Mouse (Mus musculus) layer of hippocampus, adult 8-10 months (tissue): ENCODE data around the gene Alms1. TPM values are rescaled to one million over a fixed set of nuclear protein-coding genes. Genes with fewer than 3 reads are reported as not detected.
A peak's percentile ranks its signal among the peaks of the same experiment; 100 is the strongest.
"Not testable (repeated sequence)": the region's sequence is repeated elsewhere in the genome, so short reads cannot be mapped to it uniquely, and the experiment has no call there.

Experiments
- DNase-seq, 2 experiments: peaks; one replicate each; pipeline ENCODE4 v3.0.0; 2022; ENCODE audit warnings: low spot score in 2 of 2
- total RNA-seq, 4 experiments: library from RNA; stranded (reverse); gene quantifications; 2 replicates each; pipeline ENCODE4 v1.2.4; 2022

The Alms1 gene
- total RNA-seq = 10 to 100 TPM in 1 of 4 experiments, 1 to 10 TPM in 3; 7.2 to 10.1 (median 8.4) TPM

DNA sequence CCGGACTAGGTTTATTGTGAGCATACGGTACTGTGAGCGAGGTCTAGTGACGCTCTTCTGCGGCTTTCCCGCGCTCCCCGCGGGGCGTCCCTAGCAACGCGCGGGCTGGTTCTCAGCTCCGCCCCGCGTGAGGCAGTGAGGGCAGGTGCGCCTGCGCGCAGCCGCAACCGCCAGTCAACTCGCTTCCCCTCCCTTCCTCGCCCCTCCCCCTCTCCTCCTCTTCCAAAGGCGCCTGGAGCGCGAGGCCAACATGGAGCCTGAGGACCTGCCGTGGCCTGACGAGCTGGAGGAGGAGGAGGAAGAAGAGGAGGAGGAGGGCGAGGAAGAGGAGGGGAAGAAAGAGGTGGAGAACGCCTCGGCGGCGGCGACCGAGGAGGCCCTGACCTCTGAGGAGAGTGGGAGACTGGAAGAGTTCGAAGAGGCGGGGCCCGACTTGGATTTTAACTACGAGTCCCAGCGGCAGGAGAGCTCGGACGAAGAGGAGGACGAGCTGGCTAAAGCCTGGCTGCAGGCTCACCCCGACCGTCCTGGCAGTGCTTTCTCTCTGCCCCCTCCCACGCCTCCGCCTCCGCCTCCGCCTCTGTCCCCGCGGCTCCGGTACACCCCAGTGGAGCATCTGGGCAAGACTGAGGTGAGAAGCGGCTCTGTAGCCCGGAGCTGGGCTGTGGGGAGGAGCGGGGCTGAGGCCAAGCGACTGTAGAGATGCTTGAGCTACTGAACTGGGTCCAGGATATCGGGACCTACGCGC lies at the start of gene Alms1:
Gene Alms1, plus strand, starts transcription at position 136 of the 748 bp plus-strand sequence.
- peak; percentile 87 to 90 for DNase-seq

DNA sequence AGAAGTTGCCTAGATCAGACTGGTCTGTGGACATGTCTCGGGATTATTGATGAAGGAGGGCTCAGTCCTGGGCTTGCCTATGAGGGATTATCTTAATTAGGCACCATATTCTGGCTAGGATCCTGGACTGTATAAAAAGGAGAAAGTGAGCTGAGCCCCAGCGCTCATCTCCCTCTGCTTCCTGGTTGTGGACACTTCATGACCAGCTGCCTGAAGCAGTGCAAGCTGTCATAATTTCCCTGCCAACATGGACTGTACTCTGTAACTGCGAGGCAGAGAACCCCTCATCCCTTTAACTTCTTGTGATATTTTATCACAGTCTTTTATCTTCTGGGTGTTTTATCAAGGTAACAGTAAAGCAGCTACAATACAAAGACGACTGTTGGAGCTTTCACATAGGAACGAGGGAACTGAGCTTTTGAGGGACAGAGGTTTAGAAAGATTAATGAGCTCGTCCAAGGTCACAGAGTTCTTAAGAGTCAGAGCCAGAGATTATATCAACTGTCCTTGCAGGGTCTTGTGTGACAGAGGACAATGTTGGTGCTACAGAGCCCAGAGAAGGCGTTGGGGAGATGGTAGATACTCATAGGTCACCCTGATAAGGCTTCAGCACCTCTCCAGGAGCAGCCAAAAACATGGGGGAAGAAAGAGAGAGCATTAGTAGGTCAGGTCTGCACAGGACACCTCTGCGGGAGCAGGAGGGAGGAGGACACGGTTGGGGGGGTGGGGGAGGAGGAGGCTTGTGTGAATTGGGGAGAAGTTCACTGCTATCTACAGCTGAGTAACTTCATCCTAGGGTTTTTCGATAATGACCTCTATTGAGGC lies 43.8 kb upstream of the Alms1 start:
- DNase-seq = no peak

DNA sequence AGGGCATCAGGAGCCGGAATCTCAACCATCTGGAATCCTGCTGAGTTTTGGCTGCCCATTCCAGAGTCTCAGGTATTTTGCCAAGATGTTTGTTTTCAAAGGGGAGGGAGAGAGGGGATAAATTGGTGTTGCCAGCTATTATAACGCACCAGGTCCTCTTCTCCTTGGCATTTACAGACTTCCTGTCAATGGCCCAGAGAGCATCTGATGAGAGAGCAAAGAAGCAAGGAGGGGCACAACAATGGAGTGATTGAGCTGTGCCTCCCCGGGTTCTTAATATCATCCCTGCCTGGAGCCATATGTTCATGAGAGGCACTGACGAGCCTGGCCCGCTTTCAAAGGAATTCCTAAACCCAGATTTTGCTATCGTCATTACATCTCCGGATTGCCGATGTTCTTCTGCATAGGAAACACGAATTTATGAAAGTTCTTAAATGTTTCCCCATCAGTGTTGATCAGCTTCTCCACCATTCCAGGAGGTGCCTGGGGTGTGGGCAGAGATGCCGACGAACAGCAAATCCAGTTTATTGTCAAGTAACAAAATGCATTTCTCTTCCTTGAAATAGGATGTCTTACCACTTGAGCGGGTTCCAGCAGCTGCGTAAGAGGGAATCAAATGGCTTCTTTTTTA lies 43.0 kb upstream of the Alms1 start:
- DNase-seq = peak; percentile 49 to 68

DNA sequence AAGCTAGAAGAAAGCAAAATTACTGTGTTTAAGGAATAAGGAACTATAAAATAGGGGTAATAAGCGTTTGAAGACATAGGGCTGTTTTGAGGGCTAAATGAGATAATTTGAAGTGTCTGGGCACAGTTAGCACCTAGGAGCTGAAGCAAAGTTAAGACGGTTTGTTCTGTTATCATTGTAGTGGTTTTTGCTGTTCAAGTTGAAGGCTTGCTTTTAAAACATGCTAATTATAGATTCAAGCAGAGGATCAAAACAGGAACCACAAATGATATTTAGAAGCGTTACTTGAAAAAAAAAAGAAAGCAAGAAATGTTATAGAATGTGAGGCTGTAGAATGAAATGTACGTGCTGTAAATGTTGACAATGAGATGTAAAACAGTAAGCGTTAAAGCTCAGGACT lies 39.7 kb upstream of the Alms1 start:
- DNase-seq = no peak

DNA sequence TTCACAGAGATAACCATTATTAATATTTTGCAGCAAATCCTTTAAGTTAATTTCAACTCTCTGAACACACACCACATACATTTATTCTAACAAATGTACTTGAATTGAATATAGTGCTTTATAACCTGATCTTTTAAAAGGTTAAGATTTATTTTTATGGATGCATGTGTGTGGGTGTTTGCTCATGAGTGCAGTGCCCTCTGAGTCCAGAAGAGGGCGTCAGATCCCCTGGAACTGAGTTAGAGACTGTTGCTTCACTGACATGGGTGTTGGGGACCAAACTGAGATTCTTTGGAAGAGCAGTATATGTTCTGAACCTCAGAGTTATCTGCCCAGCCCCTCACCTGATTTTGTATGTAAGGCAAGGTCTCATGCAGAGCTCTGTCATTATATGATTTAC lies 25.0 kb upstream of the Alms1 start:
- no peak for DNase-seq

DNA sequence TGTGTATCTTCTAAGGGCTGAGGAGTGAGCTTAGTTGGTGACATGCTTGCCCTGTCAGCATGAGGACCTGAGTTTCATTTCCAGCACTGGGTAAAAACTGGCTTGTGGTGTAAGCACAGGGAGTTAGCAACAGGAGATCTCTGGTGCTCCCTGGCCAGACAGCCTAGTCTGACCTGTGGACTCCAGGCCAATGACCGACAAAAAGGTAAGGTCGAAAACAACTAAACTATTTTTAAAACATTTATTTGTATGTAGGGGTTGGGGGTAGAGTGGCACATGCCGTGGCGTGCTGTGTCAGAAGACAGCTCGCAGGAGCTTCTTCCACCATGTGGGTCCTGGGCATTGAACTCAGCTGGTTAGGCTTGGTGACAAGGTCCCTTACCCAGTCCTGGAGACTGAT lies 14.5 kb upstream of the Alms1 start:
- no peak for DNase-seq

DNA sequence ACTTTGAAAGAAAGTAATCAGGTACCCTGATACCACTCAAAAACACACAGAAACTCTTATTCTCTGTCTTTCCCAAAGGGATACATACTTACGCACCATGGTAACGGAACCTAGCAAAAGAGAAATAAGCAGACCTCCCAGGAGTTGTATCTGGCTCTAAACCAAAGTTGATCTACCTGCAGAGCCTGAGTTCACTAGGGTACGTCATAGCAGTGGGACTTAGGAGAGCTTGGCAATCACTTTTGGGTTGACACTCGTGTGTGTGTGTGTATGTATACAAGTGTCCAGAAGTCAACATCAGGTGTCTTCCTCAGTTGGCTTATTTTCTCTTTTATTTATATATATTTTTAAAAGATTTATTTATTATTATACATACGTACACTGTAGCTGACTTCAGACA lies 5.6 kb upstream of the Alms1 start:
- DNase-seq = no peak

DNA sequence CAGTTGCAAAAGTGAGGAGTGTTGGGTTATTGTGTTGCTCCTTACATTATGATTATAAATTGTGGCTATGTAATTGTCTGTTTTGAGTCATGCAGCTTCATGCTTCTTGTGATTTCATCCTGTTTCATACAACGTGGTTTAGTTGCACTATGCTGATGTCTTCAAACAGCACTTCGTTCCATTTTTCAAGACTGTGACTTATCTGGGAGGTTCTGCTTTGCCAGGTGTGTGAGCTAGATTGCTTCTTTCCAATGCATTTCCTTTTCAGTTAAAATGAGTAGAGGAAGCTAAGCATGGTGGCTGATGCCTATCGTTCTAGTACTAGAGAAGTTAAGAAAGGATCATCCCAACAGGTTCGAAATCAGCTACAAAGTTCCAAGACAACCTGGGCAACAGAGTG lies 2.7 kb upstream of the Alms1 start:
- no peak for DNase-seq

DNA sequence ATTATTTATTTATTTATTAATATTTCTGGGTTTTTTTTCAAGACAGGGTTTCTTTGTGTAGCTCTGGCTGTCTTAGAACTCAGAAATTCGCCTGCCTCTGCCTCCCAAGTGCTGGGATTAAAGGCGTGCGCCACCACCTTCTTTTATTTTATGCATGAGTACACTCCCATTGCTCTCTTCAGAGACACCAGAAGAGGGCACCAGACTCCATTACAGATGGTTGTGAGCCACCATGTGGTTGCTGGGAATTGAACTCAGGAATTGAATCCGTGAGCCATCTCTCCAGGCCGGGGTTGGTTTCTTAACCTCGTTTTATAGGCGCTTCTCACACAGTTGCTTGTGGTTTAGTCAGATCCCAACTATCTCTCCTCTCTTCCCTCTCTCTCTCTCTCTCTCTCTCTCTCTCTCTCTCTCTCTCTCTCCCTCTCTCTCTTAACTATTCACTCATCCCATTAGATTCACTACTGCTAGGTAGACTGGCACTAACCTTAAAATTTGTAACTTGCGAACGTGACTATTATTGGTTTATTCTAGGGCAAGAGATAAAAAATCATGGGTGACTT lies 445 bp upstream of the Alms1 start:
- no peak for DNase-seq

DNA sequence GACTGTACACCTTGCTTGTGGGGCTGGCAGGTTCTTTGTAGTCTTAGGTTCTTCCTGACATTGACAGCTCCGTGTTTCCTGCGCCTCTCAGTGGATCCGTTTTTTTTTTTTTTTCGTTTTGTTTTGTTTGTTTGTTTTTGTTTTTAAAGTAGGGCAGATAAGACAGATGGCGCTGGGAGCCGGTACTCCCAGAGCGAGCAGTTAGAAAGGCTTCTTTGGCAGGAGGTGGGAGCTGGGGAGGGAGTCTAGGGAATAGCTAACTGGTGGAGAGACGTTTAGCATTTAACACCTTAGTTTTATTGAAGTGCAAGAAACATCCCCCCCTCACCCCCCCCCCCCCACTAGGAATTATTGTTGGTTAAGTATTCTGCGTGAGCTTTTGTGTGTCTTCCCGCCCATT lies 833 bp downstream of the Alms1 start:
- no peak for DNase-seq

DNA sequence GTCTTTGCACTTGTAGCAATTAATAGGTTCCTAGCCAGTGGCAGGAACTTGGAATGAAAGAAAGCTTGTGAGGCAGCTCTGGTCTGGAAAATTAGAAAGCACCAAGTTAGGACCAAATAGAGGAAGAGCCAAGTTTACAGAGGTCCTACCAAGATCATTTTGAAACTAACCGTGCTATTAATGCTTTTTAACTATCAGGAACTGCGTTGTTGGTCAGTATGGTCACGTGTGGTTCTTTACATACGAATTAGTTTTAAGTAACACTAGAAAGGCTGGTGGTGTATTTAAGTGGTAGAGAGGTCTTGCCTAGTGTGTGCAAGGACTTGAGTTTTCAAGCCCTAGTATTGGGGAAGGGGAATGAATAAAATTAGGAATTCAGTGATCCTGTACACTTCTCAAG lies 1.2 kb downstream of the Alms1 start:
- DNase-seq = no peak

DNA sequence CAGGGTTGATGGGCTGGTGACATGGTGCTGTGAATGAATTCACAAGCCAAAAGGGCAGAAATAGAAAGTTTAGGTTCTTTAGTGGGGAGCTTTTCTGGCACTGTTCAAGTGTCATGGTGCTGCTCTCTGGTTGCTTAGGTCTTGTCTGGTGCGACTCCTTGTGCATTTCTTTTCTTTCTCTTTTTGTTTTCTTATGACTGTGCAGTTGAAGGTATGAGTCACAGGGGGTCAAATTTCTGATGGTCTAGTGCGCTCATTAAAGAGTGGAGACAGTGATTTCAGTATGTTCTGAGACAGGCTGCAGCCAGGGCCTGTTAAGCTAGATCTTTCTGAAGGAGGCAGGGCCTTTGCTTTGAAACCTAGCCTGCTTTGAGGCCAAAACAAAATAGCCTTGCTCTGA lies 2.8 kb downstream of the Alms1 start:
- no peak for DNase-seq

DNA sequence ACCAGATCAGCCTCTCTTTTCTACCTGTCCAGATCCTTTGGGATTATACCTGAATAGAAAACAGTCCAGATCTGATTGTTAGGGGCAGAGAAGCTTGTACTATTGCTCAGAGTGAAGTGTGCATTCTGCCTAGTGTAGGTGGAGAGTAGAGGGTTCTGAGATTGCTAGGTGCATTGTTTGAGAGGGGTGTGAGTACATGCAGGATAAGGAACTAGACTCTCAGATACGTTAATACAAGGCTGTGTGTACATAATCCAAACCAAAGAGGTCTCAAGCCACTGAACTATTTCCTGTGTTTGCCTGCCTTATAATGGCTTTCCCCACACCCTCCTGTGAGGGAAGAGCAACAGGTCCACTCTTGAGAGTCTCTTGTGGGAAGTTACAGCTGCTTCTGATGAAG lies 12.0 kb downstream of the Alms1 start:
- no peak for DNase-seq

DNA sequence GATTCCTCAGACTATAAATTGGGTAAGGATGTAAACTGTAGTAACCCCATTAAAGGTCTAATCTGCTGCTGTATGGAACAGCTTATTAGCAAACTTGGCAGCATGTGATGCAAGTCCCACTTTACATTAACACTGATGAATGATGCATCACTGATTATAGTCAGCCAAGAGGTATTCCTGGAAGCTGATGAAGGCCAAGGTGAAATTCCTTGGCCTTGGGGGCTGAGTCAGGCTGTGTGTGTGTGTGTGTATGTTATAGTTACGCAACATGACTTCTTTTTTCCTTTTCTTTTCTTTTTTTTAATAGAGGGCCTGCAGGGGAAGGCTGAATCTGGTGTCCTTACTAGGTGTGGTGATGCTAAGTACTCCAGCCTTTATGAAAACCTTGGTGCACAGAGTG lies 23.2 kb downstream of the Alms1 start:
- no peak for DNase-seq

DNA sequence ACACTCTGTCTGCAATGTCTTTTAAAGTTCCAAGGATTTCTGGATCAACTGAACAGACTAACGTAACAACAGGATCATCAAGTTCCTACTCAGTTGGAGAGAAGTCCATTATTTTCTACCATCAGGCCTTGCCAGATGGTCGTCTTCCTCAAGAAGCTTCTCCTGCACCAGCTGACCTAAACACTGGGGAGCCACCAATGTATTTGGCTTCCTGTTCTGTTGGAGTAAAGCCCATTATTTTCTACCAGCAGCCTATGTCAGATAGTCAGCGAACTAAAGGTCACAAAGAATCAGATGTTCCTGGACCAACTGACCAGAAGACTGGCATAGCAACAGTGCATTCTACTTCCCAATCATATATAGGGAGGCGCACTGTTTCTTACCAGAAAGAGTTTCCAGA lies 33.5 kb downstream of the Alms1 start:
- DNase-seq = no peak

DNA sequence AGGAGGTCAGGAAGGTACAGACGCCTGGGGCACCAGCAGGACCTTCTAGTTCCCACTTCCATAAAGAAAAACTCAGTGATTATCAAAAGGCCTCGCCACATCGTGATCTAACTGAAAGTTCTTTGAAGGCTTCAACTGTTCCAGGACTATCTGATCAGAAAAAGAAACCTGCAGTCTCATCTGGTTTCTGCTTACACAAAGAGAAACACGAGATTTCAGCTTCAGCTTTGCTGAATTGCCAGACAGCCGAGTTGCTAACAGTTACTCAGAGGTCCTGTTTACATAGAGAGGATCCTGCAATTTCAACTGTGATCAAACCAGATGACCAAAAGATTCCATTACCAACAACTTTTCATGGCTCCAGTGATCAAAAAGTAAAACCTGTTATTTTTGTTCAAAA lies 34.3 kb downstream of the Alms1 start:
- DNase-seq = no peak

DNA sequence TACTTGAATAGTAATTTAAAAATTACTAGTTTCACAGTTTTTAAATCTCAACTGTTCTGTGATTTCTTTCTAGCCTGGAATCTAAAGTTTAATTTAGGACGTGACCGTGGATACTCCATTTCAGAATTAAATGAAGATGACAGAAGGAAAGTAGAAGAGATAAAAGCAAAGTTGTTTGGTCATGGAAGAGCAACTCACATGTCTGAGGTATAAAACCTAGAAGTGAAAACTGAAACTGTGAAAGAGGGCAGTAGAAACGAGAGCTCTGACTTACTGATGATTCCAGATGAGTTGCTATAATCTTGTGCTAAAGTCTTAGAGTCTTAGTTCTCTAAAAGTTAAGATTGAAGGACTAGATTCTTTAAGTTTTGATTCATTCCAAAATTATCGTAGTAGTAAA lies 37.2 kb downstream of the Alms1 start:
- DNase-seq = no peak

DNA sequence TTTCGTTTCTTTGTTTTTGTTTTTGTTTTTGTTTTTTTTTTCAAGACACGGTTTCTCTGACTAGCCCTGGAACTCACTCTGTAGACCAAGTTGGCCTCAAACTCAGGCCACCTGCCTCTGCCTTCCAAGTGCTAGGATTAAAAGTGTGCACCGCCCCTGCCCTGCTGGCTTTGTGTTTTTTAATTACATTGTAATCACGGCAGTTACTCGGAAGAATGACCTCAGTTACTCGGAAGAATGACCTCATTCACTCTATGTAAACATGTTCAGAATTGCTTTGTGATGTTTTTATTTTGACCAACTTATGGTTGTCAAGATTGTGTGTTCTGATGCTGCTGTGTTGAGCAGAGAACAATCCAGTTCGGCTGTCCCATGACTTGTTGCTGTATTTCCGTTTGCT lies 45.8 kb downstream of the Alms1 start:
- DNase-seq = no peak

DNA sequence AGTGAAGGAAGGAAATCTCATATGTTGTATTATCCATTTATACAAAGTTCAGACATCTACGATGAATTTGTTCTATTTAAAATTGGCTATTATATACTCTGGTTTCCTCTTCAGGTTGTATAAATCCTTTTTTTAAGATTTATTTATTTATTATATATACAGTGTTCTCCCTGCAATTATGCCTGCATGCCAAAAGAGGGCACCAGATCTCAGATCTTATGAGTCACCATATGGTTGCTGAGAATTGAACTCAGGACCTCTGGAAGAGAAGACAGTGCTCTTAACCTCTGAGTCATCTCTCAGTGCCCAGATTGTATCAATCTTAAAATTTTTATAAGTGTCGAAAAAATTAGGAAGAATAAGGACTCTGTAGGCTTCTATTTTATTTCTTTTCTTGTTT lies 65.9 kb downstream of the Alms1 start:
- DNase-seq = no peak

DNA sequence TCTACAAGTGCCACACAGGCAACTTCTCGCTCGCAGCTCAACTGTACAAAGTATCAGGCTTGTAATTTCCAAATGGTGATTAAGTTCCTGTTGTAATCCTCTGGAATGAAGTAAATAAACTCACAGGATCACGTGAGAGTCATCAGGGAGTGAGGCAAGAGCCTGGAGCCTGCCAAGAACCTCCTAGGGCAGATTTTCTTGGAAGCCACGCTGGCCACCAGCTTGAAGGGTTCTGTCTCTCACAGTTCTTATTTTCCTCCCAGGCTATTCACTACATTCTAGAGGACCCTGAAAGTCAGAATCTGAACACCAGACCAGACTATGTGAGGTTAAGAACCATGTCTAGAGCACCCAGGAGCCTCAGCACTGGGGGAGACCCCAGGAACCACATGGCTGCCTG lies 114.6 kb downstream of the Alms1 start:
- not testable (repeated sequence) for DNase-seq

DNA sequence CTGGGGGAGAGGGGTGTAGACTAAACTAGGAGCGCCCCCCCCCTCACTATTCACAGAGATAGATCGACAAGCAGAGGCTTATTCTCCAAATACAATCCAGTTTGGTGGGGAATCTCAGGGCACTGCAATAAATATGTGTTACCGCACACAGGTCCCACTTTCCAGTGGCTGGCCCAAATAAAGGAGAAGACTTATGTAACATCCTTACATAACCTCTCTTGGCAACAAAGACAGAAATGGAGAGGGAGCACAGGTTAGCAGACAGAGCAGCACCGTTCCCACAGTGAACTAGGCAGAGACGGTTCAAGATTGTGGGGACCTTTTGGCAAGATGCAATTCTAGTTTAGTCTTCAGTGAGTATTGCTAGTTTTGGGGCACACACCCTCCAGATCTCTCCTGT lies 121.9 kb downstream of the Alms1 start:
- DNase-seq = not testable (repeated sequence)

DNA sequence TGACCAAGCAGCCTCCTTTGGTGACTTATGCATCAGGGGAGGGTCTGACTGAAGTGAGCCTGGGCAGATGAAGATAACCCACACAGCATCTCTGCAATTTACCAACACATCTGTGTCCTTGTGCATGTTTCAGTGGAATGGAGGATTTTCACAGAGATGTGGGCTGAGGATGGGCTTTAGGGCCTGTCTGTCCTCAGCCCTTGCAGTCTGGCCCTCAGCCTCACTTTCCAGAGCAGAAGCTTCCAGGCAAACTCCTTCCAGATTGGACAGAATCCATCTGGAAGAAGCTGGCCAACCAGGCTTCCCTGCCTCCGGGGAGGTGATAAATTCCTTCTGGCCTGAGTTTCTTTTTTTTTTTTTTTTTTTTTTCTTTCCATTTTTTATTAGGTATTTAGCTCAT lies 122.3 kb downstream of the Alms1 start:
- DNase-seq = not testable (repeated sequence)
